Mouse (Mus musculus) thymus, postnatal 14 days (tissue): Measurements from ENCODE around the gene Yipf2.
"Not testable (repeated sequence)": the region's sequence is repeated elsewhere in the genome, so short reads cannot be mapped to it uniquely, and the experiment has no call there.

Experiments used
- DNase-seq: peaks from one replicate; pipeline ENCODE4 v3.0.0; 2021

Yipf2 gene

GRCm38 (mm10) chr9:21556996-21557395, 35.6 kb downstream of the Yipf2 start:
- no peak for DNase-seq

GRCm38 (mm10) chr9:21555198-21555742, 37.4 kb downstream of the Yipf2 start:
- DNase-seq, result no peak

- no peak for DNase-seq
These were observed 38.9 kb downstream of the Yipf2 start for GRCm38 (mm10) chr9:21553607-21554273.

- no peak for DNase-seq
These were observed 41.6 kb downstream of the Yipf2 start for GRCm38 (mm10) chr9:21551049-21551448.

GRCm38 (mm10) chr9:21547075-21547941, 45.3 kb downstream of the Yipf2 start:
- peak; percentile 66 for DNase-seq

GRCm38 (mm10) chr9:21546789-21547074, 45.9 kb downstream of the Yipf2 start, which contains the start of gene Carm1:
Gene Carm1 (plus strand): TSS chr9:21546894.
- peak; percentile 76 for DNase-seq

GRCm38 (mm10) chr9:21545916-21546788, 46.5 kb downstream of the Yipf2 start:
- peak; percentile 100 for DNase-seq

GRCm38 (mm10) chr9:21545351-21545915, 47.2 kb downstream of the Yipf2 start:
- DNase-seq, result peak; percentile 18

- DNase-seq, result not testable (repeated sequence)
These were observed 50.6 kb downstream of the Yipf2 start for GRCm38 (mm10) chr9:21542001-21542400.

- DNase-seq, result no peak
These were observed 52.5 kb downstream of the Yipf2 start for GRCm38 (mm10) chr9:21539981-21540753.
